Mouse (Mus musculus): ENCODE results near the gene Gpsm1. TPM values are rescaled to one million over a fixed set of nuclear protein-coding genes. Genes with fewer than 3 reads are reported as not detected.

Gene Gpsm1
- polyA plus RNA-seq, 1 experiment from 2014 or later, result 31.7 TPM

GRCm38 (mm10) chr2:26358667-26359320 lies 43.5 kb downstream of the Gpsm1 start:
- ATAC-seq (replicated peaks; ENCODE audit: insufficient number of reproducible peaks, low FRiP score, low TSS enrichment, low read depth), result no peak
- no peak overlapping the region for H3K4me3 ChIP-seq (ENCODE audit: low read depth, low read length)
- no peaks in the 10 kb centered on the region for H3K4me1 ChIP-seq (ENCODE audit: control insufficient read depth, insufficient read depth, low read length)
- no peaks in the 10 kb centered on the region for H3K36me3 ChIP-seq (replicated peaks; ENCODE audit: control insufficient read depth, insufficient read depth, low read depth, low read length)
- no peaks in the 10 kb centered on the region for H3K9me3 ChIP-seq (replicated peaks; ENCODE audit: control insufficient read depth, low read length)
- no peak overlapping the region for H3K27ac ChIP-seq (replicated peaks; ENCODE audit: low read depth, low read length)
- WGBS, result 89% methylated on average over 13 of the region's 13 CpGs
- no peak for DNase-seq (ENCODE audit: low spot score)
- no peak overlapping the region for H3K9ac ChIP-seq (replicated peaks; ENCODE audit: low read length)
- H3K27me3 ChIP-seq (ENCODE audit: control insufficient read depth, insufficient read depth, low read length), result no peaks in the 10 kb centered on the region
- no peak overlapping the region for H3K4me2 ChIP-seq (ENCODE audit: low read depth, low read length)

DNA sequence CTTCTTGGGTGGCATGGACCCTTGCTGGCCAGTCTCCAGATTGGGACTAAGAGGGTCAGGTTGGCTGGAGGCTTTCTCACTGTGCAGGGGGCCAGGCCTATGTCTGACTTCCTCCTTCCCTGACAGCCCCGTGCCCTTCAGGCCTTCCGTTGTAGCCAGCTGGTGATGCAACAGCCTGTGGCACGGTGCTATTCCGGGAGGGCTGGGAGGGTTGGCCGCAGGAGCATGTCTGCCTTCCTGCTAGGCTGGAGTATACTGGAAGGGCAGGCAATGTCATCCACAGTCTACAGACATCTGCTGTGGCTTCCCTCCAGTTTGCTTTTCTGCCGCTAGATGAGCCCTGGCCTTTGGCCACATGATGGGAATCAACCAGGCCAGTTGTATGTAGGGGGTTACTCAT lies 44.7 kb downstream of the Gpsm1 start:
- no peak for ATAC-seq (replicated peaks; ENCODE audit: insufficient number of reproducible peaks, low FRiP score, low TSS enrichment, low read depth)
- Histone ChIP-seq H3K4me1 (ENCODE audit: control insufficient read depth, insufficient read depth, low read length) (no peaks in the 10 kb centered on the region), H3K9me3 (replicated peaks; ENCODE audit: control insufficient read depth, low read length) (no peaks in the 10 kb centered on the region), H3K9ac (replicated peaks; ENCODE audit: low read length) (no peak overlapping the region), H3K4me2 (ENCODE audit: low read depth, low read length) (no peak overlapping the region), H3K36me3 (replicated peaks; ENCODE audit: control insufficient read depth, insufficient read depth, low read depth, low read length) (no peaks in the 10 kb centered on the region; the same call in none of the 2 replicates), H3K4me3 (ENCODE audit: low read depth, low read length) (no peak overlapping the region), H3K27me3 (ENCODE audit: control insufficient read depth, insufficient read depth, low read length) (no peaks in the 10 kb centered on the region), H3K27ac (replicated peaks; ENCODE audit: low read depth, low read length) (no peak overlapping the region)
- 81% methylated on average over 6 of the region's 6 CpGs for WGBS
- DNase-seq (ENCODE audit: low spot score), result no peak

GRCm38 (mm10) chr2:26360772-26361171 lies 45.5 kb downstream of the Gpsm1 start, which contains the start of gene Card9:
Gene Card9, minus strand, starts transcription at chr2:26360918.
- no peak within 1 kb of the TSS for H3K27ac ChIP-seq (replicated peaks; ENCODE audit: low read depth, low read length)
- DNase-seq (ENCODE audit: low spot score), result no peak
- H3K9me3 ChIP-seq (replicated peaks; ENCODE audit: control insufficient read depth, low read length), result no peaks in the 10 kb centered on the region
- H3K27me3 ChIP-seq (ENCODE audit: control insufficient read depth, insufficient read depth, low read length), result no peaks in the 10 kb centered on the region
- H3K4me3 ChIP-seq (ENCODE audit: low read depth, low read length), result no peak within 1 kb of the TSS
- WGBS, result 46% methylated on average over 3 of the region's 3 CpGs
- no peak for ATAC-seq (replicated peaks; ENCODE audit: insufficient number of reproducible peaks, low FRiP score, low TSS enrichment, low read depth)
- H3K4me2 ChIP-seq (ENCODE audit: low read depth, low read length), result no peak within 1 kb of the TSS
- no peaks in the 10 kb centered on the region for H3K4me1 ChIP-seq (ENCODE audit: control insufficient read depth, insufficient read depth, low read length)
- H3K36me3 ChIP-seq (replicated peaks; ENCODE audit: control insufficient read depth, insufficient read depth, low read depth, low read length), result peaks cover 5% of the 10 kb centered on the region
- H3K9ac ChIP-seq (replicated peaks; ENCODE audit: low read length), result no peak within 1 kb of the TSS

DNA sequence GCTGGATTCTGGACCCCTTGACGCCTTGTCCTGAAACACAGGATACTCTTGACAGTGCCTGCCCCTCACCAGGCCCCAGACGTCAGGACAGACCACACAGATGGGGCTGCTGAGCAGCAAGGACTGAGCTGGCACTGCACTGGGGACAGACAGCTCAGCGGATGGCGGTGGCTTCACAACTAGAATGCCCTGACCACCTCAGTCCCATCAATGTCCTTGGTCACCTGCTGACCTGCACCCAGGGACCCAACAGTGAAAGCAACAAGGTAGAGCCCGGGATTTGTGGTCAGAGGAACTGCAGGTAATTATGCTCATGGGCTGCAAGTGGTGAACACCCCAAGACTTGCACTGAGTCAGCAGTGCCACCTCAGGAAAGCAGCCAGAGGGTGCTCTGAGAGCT lies 47.7 kb downstream of the Gpsm1 start:
- Histone ChIP-seq H3K4me2 (ENCODE audit: low read depth, low read length) (no peak overlapping the region), H3K4me3 (ENCODE audit: low read depth, low read length) (no peak overlapping the region), H3K4me1 (ENCODE audit: control insufficient read depth, insufficient read depth, low read length) (no peaks in the 10 kb centered on the region), H3K27me3 (ENCODE audit: control insufficient read depth, insufficient read depth, low read length) (no peaks in the 10 kb centered on the region), H3K27ac (replicated peaks; ENCODE audit: low read depth, low read length) (no peak overlapping the region), H3K36me3 (replicated peaks; ENCODE audit: control insufficient read depth, insufficient read depth, low read depth, low read length) (peaks cover 7% of the 10 kb centered on the region), H3K9ac (replicated peaks; ENCODE audit: low read length) (no peak overlapping the region), H3K9me3 (replicated peaks; ENCODE audit: control insufficient read depth, low read length) (no peaks in the 10 kb centered on the region)
- DNase-seq (ENCODE audit: low spot score), result no peak
- WGBS, result 78% methylated on average over 5 of the region's 5 CpGs
- no peak for ATAC-seq (replicated peaks; ENCODE audit: insufficient number of reproducible peaks, low FRiP score, low TSS enrichment, low read depth)

DNA sequence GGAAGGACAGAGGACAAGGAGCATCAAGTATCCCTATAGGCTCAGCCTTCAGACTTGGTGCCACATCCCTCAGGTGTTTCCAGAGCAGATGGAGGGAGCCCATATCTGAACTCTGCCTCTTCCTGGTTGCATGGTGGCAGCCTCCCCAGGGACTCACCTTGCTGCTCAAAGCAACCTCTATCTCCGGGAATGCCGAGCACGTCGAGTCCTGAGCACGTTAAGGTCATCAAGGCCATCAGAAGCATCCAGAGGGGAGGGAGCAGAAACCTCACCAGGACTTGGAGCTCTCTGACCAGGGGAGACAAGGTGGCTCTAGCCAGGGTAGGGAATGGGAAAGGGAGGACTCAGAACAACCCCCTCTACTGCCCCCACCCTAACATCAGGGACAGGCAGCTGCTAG lies 48.2 kb downstream of the Gpsm1 start:
- Histone ChIP-seq H3K9ac (replicated peaks; ENCODE audit: low read length) (no peak overlapping the region), H3K36me3 (replicated peaks; ENCODE audit: control insufficient read depth, insufficient read depth, low read depth, low read length) (peaks cover 8% of the 10 kb centered on the region), H3K9me3 (replicated peaks; ENCODE audit: control insufficient read depth, low read length) (no peaks in the 10 kb centered on the region), H3K27me3 (ENCODE audit: control insufficient read depth, insufficient read depth, low read length) (no peaks in the 10 kb centered on the region), H3K4me2 (ENCODE audit: low read depth, low read length) (no peak overlapping the region), H3K4me3 (ENCODE audit: low read depth, low read length) (no peak overlapping the region), H3K27ac (replicated peaks; ENCODE audit: low read depth, low read length) (no peak overlapping the region), H3K4me1 (ENCODE audit: control insufficient read depth, insufficient read depth, low read length) (no peaks in the 10 kb centered on the region)
- DNase-seq (ENCODE audit: low spot score) (no peak), ATAC-seq (replicated peaks; ENCODE audit: insufficient number of reproducible peaks, low FRiP score, low TSS enrichment, low read depth) (no peak)
- WGBS, result 79% methylated on average over 5 of the region's 5 CpGs

DNA sequence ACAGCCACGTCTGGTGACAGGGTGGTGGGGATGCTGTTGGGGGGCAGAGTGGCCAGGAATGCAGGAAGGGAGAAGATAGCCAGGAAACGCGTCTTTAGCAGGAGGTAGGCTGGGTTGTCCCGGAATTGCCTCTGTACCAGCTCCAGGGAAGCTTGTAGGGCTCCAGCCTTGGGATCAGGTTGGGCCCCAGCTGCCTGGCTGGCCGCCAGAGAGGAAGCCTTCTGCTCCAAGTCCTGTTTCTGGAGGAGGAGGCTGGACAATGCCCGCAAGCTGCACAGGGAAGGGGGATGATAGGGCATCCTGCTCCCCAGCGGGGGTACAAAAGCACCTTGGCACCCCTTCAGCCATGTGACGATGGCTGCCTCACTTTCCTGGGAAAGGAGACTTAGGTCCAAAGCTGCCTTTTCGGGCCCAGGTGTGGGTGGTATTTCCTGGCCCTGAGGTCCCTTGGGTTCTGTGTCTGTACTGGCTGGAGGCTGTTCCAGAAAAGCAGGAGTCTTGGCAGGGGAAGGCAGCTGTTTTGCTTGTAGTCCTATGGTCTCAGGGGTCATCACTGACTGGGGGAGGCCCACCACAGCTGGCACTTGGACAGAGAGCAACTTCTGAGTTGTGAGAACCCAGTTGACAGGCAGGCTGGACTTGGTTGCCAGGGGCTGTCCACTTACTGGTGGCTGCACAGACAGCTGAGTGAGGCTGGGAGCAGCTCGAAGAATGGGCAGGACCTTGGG lies 49.6 kb downstream of the Gpsm1 start:
- DNase-seq (ENCODE audit: low spot score), result no peak
- H3K4me2 ChIP-seq (ENCODE audit: low read depth, low read length), result no peak overlapping the region
- no peak for ATAC-seq (replicated peaks; ENCODE audit: insufficient number of reproducible peaks, low FRiP score, low TSS enrichment, low read depth)
- 85% methylated on average over 10 of the region's 10 CpGs for WGBS
- H3K9me3 ChIP-seq (replicated peaks; ENCODE audit: control insufficient read depth, low read length), result no peaks in the 10 kb centered on the region
- H3K36me3 ChIP-seq (replicated peaks; ENCODE audit: control insufficient read depth, insufficient read depth, low read depth, low read length), result peaks cover 10% of the 10 kb centered on the region
- no peak overlapping the region for H3K9ac ChIP-seq (replicated peaks; ENCODE audit: low read length)
- H3K4me1 ChIP-seq (ENCODE audit: control insufficient read depth, insufficient read depth, low read length), result no peaks in the 10 kb centered on the region
- H3K4me3 ChIP-seq (ENCODE audit: low read depth, low read length), result no peak overlapping the region
- H3K27ac ChIP-seq (replicated peaks; ENCODE audit: low read depth, low read length), result no peak overlapping the region
- H3K27me3 ChIP-seq (ENCODE audit: control insufficient read depth, insufficient read depth, low read length), result no peaks in the 10 kb centered on the region

GRCm38 (mm10) chr2:26367911-26368310 lies 52.6 kb downstream of the Gpsm1 start:
- 90% methylated on average over 6 of the region's 6 CpGs for WGBS

DNA sequence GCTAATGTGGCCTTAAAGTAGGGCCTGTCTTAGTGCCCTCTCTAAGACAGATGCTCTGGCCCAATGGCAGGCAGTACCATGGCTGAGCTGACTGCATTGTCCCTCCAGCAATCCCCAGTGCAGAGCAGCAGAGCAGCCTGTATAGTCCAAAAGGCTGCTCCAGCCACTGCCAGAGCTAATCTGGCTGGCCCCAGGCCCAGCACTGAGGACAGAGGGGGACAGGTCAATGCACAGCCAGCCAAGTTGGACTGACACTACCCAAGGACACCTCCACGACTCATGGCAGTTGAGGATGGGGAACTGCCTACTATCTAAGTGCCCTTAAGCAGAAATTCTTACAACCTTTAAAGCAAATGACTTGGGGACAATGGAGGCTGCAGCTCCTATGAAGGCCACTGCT lies 53.3 kb downstream of the Gpsm1 start:
- H3K27ac ChIP-seq (replicated peaks; ENCODE audit: low read depth, low read length), result no peak overlapping the region
- DNase-seq (ENCODE audit: low spot score) (no peak), ATAC-seq (replicated peaks; ENCODE audit: insufficient number of reproducible peaks, low FRiP score, low TSS enrichment, low read depth) (no peak)
- no peaks in the 10 kb centered on the region for H3K9me3 ChIP-seq (replicated peaks; ENCODE audit: control insufficient read depth, low read length)
- peaks cover 16% of the 10 kb centered on the region for H3K36me3 ChIP-seq (replicated peaks; ENCODE audit: control insufficient read depth, insufficient read depth, low read depth, low read length)
- WGBS, result 71% methylated on average over 1 of the region's 1 CpGs
- H3K4me2 ChIP-seq (ENCODE audit: low read depth, low read length), result no peak overlapping the region
- H3K4me3 ChIP-seq (ENCODE audit: low read depth, low read length), result no peak overlapping the region
- H3K27me3 ChIP-seq (ENCODE audit: control insufficient read depth, insufficient read depth, low read length), result no peaks in the 10 kb centered on the region
- no peak overlapping the region for H3K9ac ChIP-seq (replicated peaks; ENCODE audit: low read length)
- no peaks in the 10 kb centered on the region for H3K4me1 ChIP-seq (ENCODE audit: control insufficient read depth, insufficient read depth, low read length)

More at GRCm38 (mm10) chr2:26367911-26368310, 52.6 kb downstream of the Gpsm1 start:
- Histone ChIP-seq H3K27me3 (ENCODE audit: control insufficient read depth, insufficient read depth, low read length) (no peaks in the 10 kb centered on the region), H3K4me1 (ENCODE audit: control insufficient read depth, insufficient read depth, low read length) (no peaks in the 10 kb centered on the region), H3K9ac (replicated peaks; ENCODE audit: low read length) (no peak overlapping the region), H3K36me3 (replicated peaks; ENCODE audit: control insufficient read depth, insufficient read depth, low read depth, low read length) (peaks cover 16% of the 10 kb centered on the region), H3K4me2 (ENCODE audit: low read depth, low read length) (no peak overlapping the region), H3K4me3 (ENCODE audit: low read depth, low read length) (no peak overlapping the region), H3K27ac (replicated peaks; ENCODE audit: low read depth, low read length) (no peak overlapping the region), H3K9me3 (replicated peaks; ENCODE audit: control insufficient read depth, low read length) (no peaks in the 10 kb centered on the region)
- DNase-seq (ENCODE audit: low spot score), result no peak
- no peak for ATAC-seq (replicated peaks; ENCODE audit: insufficient number of reproducible peaks, low FRiP score, low TSS enrichment, low read depth)
